Mouse (Mus musculus): Measurements from ENCODE around the gene Zcchc18. TPM values are rescaled to one million over a fixed set of nuclear protein-coding genes. Genes with fewer than 3 reads are reported as not detected.
A peak's percentile ranks its signal among the peaks of the same experiment; 100 is the strongest.
"Not testable (repeated sequence)": the region's sequence is repeated elsewhere in the genome, so short reads cannot be mapped to it uniquely, and the experiment has no call there.

Zcchc18 gene
- polyA plus RNA-seq (2017; shearing (Covaris generic)): 10 to 100 TPM; 37.8 to 42.4 TPM

GRCm38 (mm10) chrX:136992978-136993547 is at the start of gene Zcchc18:
Zcchc18 (plus strand) TSS chrX:136993155.
- peak; percentile 95 for ATAC-seq

GRCm38 (mm10) chrX:136957583-136958279 is 35.2 kb upstream of the Zcchc18 start:
- ATAC-seq: peak; percentile 83

GRCm38 (mm10) chrX:136958300-136958699 is 34.7 kb upstream of the Zcchc18 start:
- not testable (repeated sequence) for ATAC-seq

GRCm38 (mm10) chrX:136959688-136960087 is 33.3 kb upstream of the Zcchc18 start:
- ATAC-seq: peak; percentile 63

GRCm38 (mm10) chrX:136975397-136975796 is 17.6 kb upstream of the Zcchc18 start, which contains the start of gene Tmsb15b2:
Tmsb15b2 (minus strand) TSS chrX:136975497.
- not testable (repeated sequence) for ATAC-seq

GRCm38 (mm10) chrX:136976424-136977084 is 16.4 kb upstream of the Zcchc18 start, which contains the start of the genes Tmsb15l and Tmsb15b1:
Tmsb15l (minus strand) TSS chrX:136976869.
Tmsb15b1 (minus strand) TSS chrX:136976874.
- ATAC-seq: peak; percentile 98

GRCm38 (mm10) chrX:136978616-136979015 is 14.3 kb upstream of the Zcchc18 start:
- peak; percentile 21 for ATAC-seq

GRCm38 (mm10) chrX:136986039-136986438 is 6.9 kb upstream of the Zcchc18 start:
- peak; percentile 79 for ATAC-seq

- no peak for ATAC-seq
Observed at GRCm38 (mm10) chrX:136991274-136991673, 1.7 kb upstream of the Zcchc18 start.

GRCm38 (mm10) chrX:136992191-136992965 is 577 bp upstream of the Zcchc18 start:
- peak; percentile 50 for ATAC-seq

GRCm38 (mm10) chrX:136993641-136994040 is 686 bp downstream of the Zcchc18 start:
- no peak for ATAC-seq

- no peak for ATAC-seq
Observed at GRCm38 (mm10) chrX:136996256-136996655, 3.3 kb downstream of the Zcchc18 start.

GRCm38 (mm10) chrX:137015099-137015709 is 22.2 kb downstream of the Zcchc18 start:
- ATAC-seq: peak; percentile 86

- ATAC-seq: no peak
Observed at GRCm38 (mm10) chrX:137017668-137018067, 24.7 kb downstream of the Zcchc18 start.

GRCm38 (mm10) chrX:137019310-137019709 is 26.4 kb downstream of the Zcchc18 start:
- ATAC-seq: peak; percentile 78

- ATAC-seq: no peak
Observed at GRCm38 (mm10) chrX:137030916-137031315, 38.0 kb downstream of the Zcchc18 start.

- no peak for ATAC-seq
Observed at GRCm38 (mm10) chrX:137031726-137032125, 38.8 kb downstream of the Zcchc18 start.

GRCm38 (mm10) chrX:137034322-137034721 is 41.4 kb downstream of the Zcchc18 start:
- ATAC-seq: no peak

- ATAC-seq: no peak
Observed at GRCm38 (mm10) chrX:137037470-137037999, 44.6 kb downstream of the Zcchc18 start.

GRCm38 (mm10) chrX:137038000-137038483 is 45.1 kb downstream of the Zcchc18 start, which contains the start of gene Slc25a53:
Slc25a53 (minus strand) TSS chrX:137038302.
- peak; percentile 92 for ATAC-seq

- no peak for ATAC-seq
Observed at GRCm38 (mm10) chrX:137038502-137038901, 45.5 kb downstream of the Zcchc18 start.
